Mouse (Mus musculus): ENCODE data around the gene Pde4d. TPM values are rescaled to one million over a fixed set of nuclear protein-coding genes. Genes with fewer than 3 reads are reported as not detected.

The Pde4d gene
- total and polyA plus RNA-seq, 3 experiments = 18.5 to 18.8 TPM; not detected in 1

DNA sequence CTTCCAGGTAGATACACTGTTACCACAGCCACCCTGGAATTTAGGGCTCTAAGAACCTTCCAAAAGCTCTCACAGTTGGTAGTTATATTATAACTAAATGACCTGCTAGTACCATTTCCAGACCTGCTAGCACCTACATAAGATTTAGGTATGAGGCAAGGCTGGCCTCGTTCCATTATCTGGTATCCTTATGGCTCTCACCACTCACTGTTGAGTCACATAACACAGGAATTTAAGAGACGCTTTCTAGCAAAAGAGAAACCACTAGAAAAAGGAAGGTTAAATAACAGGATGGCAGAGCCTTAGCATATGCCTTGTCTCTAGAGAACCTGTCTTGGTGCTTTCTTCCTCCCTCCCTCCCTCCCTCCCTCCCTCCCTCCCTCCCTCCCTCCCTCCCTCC is 910.2 kb downstream of the Pde4d start:
- TF ChIP-seq POLR2AphosphoS2 (IDR thresholded peaks at IDR 0.05; ENCODE audit: low read length) (no peak), USF2 (IDR thresholded peaks at IDR 0.05; ENCODE audit: borderline replicate concordance in 1 of 2, insufficient read depth in 1 of 2, low read depth in 1 of 2, low read length in 2 of 2) (no peak), RAD21 (IDR thresholded peaks at IDR 0.05; ENCODE audit: low read depth, low read length) (no peak), KAT2A (conservative IDR thresholded peaks at IDR 0.05; ENCODE audit: low read depth, low read length) (no peak), CHD1 (IDR thresholded peaks at IDR 0.05; ENCODE audit: low read depth, low read length) (no peak), TBP (IDR thresholded peaks at IDR 0.05; ENCODE audit: low read depth, low read length) (no peak), MAZ (IDR thresholded peaks at IDR 0.05; ENCODE audit: low read depth, low read length) (no peak), ZMIZ1 (IDR thresholded peaks at IDR 0.05; ENCODE audit: low read depth, low read length) (no peak), MEF2A (IDR thresholded peaks at IDR 0.05; ENCODE audit: extremely low read depth, insufficient replicate concordance, low read depth, low read length, poor library complexity, severe bottlenecking) (no peak), JUND (IDR thresholded peaks at IDR 0.05; ENCODE audit: low read depth, low read length) (no peak), ETS1 (IDR thresholded peaks at IDR 0.05; ENCODE audit: low read depth, low read length) (no peak), ZNF384 (IDR thresholded peaks at IDR 0.05; ENCODE audit: low read depth, low read length) (no peak), HCFC1 (IDR thresholded peaks at IDR 0.05; ENCODE audit: low read depth, low read length) (no peak), NELFE (IDR thresholded peaks at IDR 0.05; ENCODE audit: low read depth, low read length) (no peak), ZKSCAN1 (IDR thresholded peaks at IDR 0.05; ENCODE audit: low read depth, low read length) (no peak), CTCF (IDR thresholded peaks at IDR 0.05 in 2 of 3, conservative IDR thresholded peaks at IDR 0.05 in 1 of 3; ENCODE audit: control insufficient read depth in 1 of 3, insufficient read depth in 1 of 3, low read depth in 2 of 3, low read length in 3 of 3, poor library complexity in 1 of 3, severe bottlenecking in 1 of 3) (no peak)
- Histone ChIP-seq H3K9ac (ENCODE audit: control insufficient read depth, low read depth, low read length, poor library complexity, severe bottlenecking) (no peak overlapping the region), H3K27me3 (ENCODE audit: control insufficient read depth in 1 of 2, insufficient read depth in 2 of 2, low read length in 2 of 2) (peaks cover 0 to 2% of the 10 kb centered on the region in 2 experiments), H3K4me3 (ENCODE audit: control insufficient read depth in 1 of 2, insufficient read depth in 1 of 2, low read depth in 2 of 2, low read length in 2 of 2) (no peak overlapping the region), H3K79me2 (ENCODE audit: control insufficient read depth, insufficient read depth, low read length, poor library complexity) (no peaks in the 10 kb centered on the region), H3K27ac (ENCODE audit: control insufficient read depth, low read depth, low read length) (no peak overlapping the region), H3K4me1 (ENCODE audit: control insufficient read depth in 1 of 2, insufficient read depth in 2 of 2, low read length in 2 of 2) (no peaks in the 10 kb centered on the region), H3K9me3 (replicated peaks; ENCODE audit: insufficient read depth, low read length) (no peaks in the 10 kb centered on the region), H3K36me3 (ENCODE audit: control insufficient read depth in 1 of 2, insufficient read depth in 2 of 2, low read length in 2 of 2) (no peaks in the 10 kb centered on the region)
- DNase-seq (ENCODE audit: low read depth, low spot score) = no peak

DNA sequence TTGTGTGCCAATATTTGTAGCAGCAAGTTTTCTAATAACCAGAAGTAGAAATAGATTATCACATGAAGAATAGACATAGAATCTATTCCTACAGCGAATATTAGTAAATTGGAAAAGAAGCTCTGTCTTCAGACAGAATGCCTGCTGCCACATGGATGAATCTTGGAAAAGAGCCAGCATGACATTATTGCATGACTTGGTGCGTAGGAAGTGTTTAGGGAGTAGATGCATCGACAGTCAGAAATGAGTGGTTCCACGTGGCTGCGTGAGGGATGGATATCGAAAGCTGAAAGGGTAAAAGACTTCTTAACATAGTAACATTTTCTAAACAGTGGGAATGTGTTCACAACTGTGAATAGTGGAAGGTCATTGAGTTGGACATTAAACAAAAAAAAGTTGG is 912.6 kb downstream of the Pde4d start:
- no peak for TF ChIP-seq GATA1 (IDR thresholded peaks at IDR 0.05; ENCODE audit: low read depth, low read length)
- TF ChIP-seq GABPA (IDR thresholded peaks at IDR 0.05; ENCODE audit: low read depth, low read length) = no peak
- TF ChIP-seq UBTF (IDR thresholded peaks at IDR 0.05; ENCODE audit: borderline replicate concordance, insufficient read depth, low read depth, low read length) = no peak
- no peak for TF ChIP-seq RCOR1 (IDR thresholded peaks at IDR 0.05; ENCODE audit: low read depth, low read length)
- no peak for TF ChIP-seq TBP (IDR thresholded peaks at IDR 0.05; ENCODE audit: low read depth, low read length)
- TF ChIP-seq MAFK (IDR thresholded peaks at IDR 0.05; ENCODE audit: borderline replicate concordance, low read depth, low read length) = no peak
- no peak for TF ChIP-seq POLR2A (IDR thresholded peaks at IDR 0.05; ENCODE audit: control insufficient read depth in 1 of 2, insufficient read depth in 1 of 2, low read depth in 1 of 2, low read length in 2 of 2, poor library complexity in 1 of 2)
- TF ChIP-seq CHD2 (IDR thresholded peaks at IDR 0.05; ENCODE audit: low read length) = no peak
- no peak for TF ChIP-seq SMC3 (IDR thresholded peaks at IDR 0.05; ENCODE audit: low read depth, low read length)
- TF ChIP-seq ZC3H11A (IDR thresholded peaks at IDR 0.05; ENCODE audit: low read depth, low read length) = no peak
- no peak for TF ChIP-seq USF2 (IDR thresholded peaks at IDR 0.05; ENCODE audit: borderline replicate concordance in 1 of 2, insufficient read depth in 1 of 2, low read depth in 1 of 2, low read length in 2 of 2)
- no peak for TF ChIP-seq POLR2AphosphoS5 (IDR thresholded peaks at IDR 0.05; ENCODE audit: borderline replicate concordance, low read depth, low read length)
- TF ChIP-seq TCF12 (IDR thresholded peaks at IDR 0.05; ENCODE audit: low read depth, low read length) = no peak
- no peak for TF ChIP-seq KAT2A (conservative IDR thresholded peaks at IDR 0.05; ENCODE audit: low read depth, low read length)
- no peak for TF ChIP-seq CTCF (IDR thresholded peaks at IDR 0.05 in 2 of 3, conservative IDR thresholded peaks at IDR 0.05 in 1 of 3; ENCODE audit: control insufficient read depth in 1 of 3, insufficient read depth in 1 of 3, low read depth in 2 of 3, low read length in 3 of 3, poor library complexity in 1 of 3, severe bottlenecking in 1 of 3)
- TF ChIP-seq MXI1 (IDR thresholded peaks at IDR 0.05; ENCODE audit: low read depth, low read length) = no peak
- TF ChIP-seq RAD21 (IDR thresholded peaks at IDR 0.05; ENCODE audit: low read depth, low read length) = no peak
- no peak for TF ChIP-seq HCFC1 (IDR thresholded peaks at IDR 0.05; ENCODE audit: low read depth, low read length)
- no peak for TF ChIP-seq TAL1 (IDR thresholded peaks at IDR 0.05; ENCODE audit: low read length)
- TF ChIP-seq MAX (IDR thresholded peaks at IDR 0.05; ENCODE audit: low read length) = no peak
- Histone ChIP-seq H3K4me3 (ENCODE audit: control insufficient read depth in 1 of 2, insufficient read depth in 1 of 2, low read depth in 2 of 2, low read length in 2 of 2) (no peak overlapping the region), H3K79me2 (ENCODE audit: control insufficient read depth, insufficient read depth, low read length, poor library complexity) (no peaks in the 10 kb centered on the region), H3K9me3 (replicated peaks; ENCODE audit: insufficient read depth, low read length) (no peaks in the 10 kb centered on the region), H3K27me3 (ENCODE audit: control insufficient read depth in 1 of 2, insufficient read depth in 2 of 2, low read length in 2 of 2) (no peaks in the 10 kb centered on the region; a peak in 3 of 4 replicates), H3K4me1 (ENCODE audit: control insufficient read depth in 1 of 2, insufficient read depth in 2 of 2, low read length in 2 of 2) (no peaks in the 10 kb centered on the region), H3K36me3 (ENCODE audit: control insufficient read depth in 1 of 2, insufficient read depth in 2 of 2, low read length in 2 of 2) (no peaks in the 10 kb centered on the region), H3K27ac (ENCODE audit: control insufficient read depth, low read depth, low read length) (no peak overlapping the region), H3K9ac (ENCODE audit: control insufficient read depth, low read depth, low read length, poor library complexity, severe bottlenecking) (no peak overlapping the region)
- no peak for DNase-seq (ENCODE audit: low read depth, low spot score)

Measured in MEL (cell line).